Mouse (Mus musculus) limb, embryonic 12.5 days (tissue): Measurements from ENCODE around the gene Marc1. TPM values are rescaled to one million over a fixed set of nuclear protein-coding genes. Genes with fewer than 3 reads are reported as not detected.
A peak's percentile ranks its signal among the peaks of the same experiment; 100 is the strongest.

Experiments used
- ATAC-seq: fragments of 200-750 bp; cut with Nextera tagmentation; 2 replicates; pipeline ENCODE4 v1.8.0; 2017; ENCODE audit warnings: low read depth, moderate TSS enrichment; ENCODE audit not compliant: insufficient number of reproducible peaks, insufficient read depth, low FRiP score, low TSS enrichment
- H3K27ac ChIP-seq: fragments of 300-500 bp; sonication (generic); 2 replicates; pipeline ENCODE4 v1.5.1; 2016; ENCODE audit warnings: mild to moderate bottlenecking, moderate library complexity
- H3K27me3 ChIP-seq: fragments of 300-500 bp; sonication (generic); 2 replicates; pipeline ENCODE4 v1.6.1; 2016; ENCODE audit warnings: mild to moderate bottlenecking, moderate library complexity
- H3K36me3 ChIP-seq: fragments of 300-500 bp; sonication (generic); 2 replicates; pipeline ENCODE4 v1.6.1; 2016; ENCODE audit warnings: mild to moderate bottlenecking, moderate library complexity
- H3K4me1 ChIP-seq: fragments of 300-500 bp; sonication (generic); replicated peaks from 2 replicates; pipeline ENCODE4 v1.6.1; 2016
- H3K4me2 ChIP-seq: fragments of 300-500 bp; sonication (generic); 2 replicates; pipeline ENCODE4 v1.6.1; 2016; ENCODE audit warnings: mild to moderate bottlenecking, moderate library complexity
- H3K4me3 ChIP-seq: fragments of 300-500 bp; sonication (generic); replicated peaks from 2 replicates; pipeline ENCODE4 v1.5.1; 2016; ENCODE audit warnings: mild to moderate bottlenecking
- H3K9ac ChIP-seq: fragments of 300-500 bp; sonication (generic); replicated peaks from 2 replicates; pipeline ENCODE4 v1.6.1; 2016; ENCODE audit warnings: mild to moderate bottlenecking, moderate library complexity
- H3K9me3 ChIP-seq: fragments of 300-500 bp; sonication (generic); 2 replicates; pipeline ENCODE4 v1.6.1; 2016; ENCODE audit warnings: mild to moderate bottlenecking, moderate library complexity
- WGBS: fragments of 180-500 bp; shearing (Covaris S2); methylation state at CpG from one replicate; pipeline ENCODE4 v1.1.7; 2016; 5-methylcytosine and 5-hydroxymethylcytosine counted together
- polyA plus RNA-seq: library from polyadenylated mRNA; unstranded; fragments of >200 nt; fragmentation: Nextera tagmentation; extraction: Ambion mirVana; gene quantifications from 2 replicates; pipeline ENCODE4 v1.2.1, GENCODE M21; 2016

The Marc1 gene
- 0.17 TPM in 1 of 2 replicates, not detected in the other for polyA plus RNA-seq

- H3K4me1 ChIP-seq: peaks cover 12% of the 10 kb centered on the region
- WGBS: 6% methylated on average over 52 of the region's 52 CpGs
- H3K9ac ChIP-seq: peak within 1 kb of the TSS; percentile 32; the same call in 1 of the 2 replicates
- peaks cover 10% of the 10 kb centered on the region for H3K36me3 ChIP-seq
- H3K4me2 ChIP-seq: peak within 1 kb of the TSS; percentile 84
- no peak within 1 kb of the TSS for H3K27ac ChIP-seq
- no peak for ATAC-seq
- H3K9me3 ChIP-seq: no peaks in the 10 kb centered on the region
- H3K4me3 ChIP-seq: peak within 1 kb of the TSS; percentile 43
- peaks cover 42% of the 10 kb centered on the region for H3K27me3 ChIP-seq
These were observed at the start of gene Marc1 for GRCm38 (mm10) chr1:184810780-184811575. Marc1 (minus strand) TSS chr1:184811313.

- ATAC-seq: no peak
- no peaks in the 10 kb centered on the region for H3K36me3 ChIP-seq
- WGBS: 57% methylated on average over 3 of the region's 3 CpGs
- H3K27me3 ChIP-seq: peaks cover 9% of the 10 kb centered on the region; the same call in 1 of the 2 replicates
- H3K9me3 ChIP-seq: no peaks in the 10 kb centered on the region
- H3K9ac ChIP-seq: no peak overlapping the region
- no peak overlapping the region for H3K27ac ChIP-seq
- H3K4me1 ChIP-seq: no peaks in the 10 kb centered on the region; the same call in 1 of the 2 replicates
- H3K4me3 ChIP-seq: no peak overlapping the region
- no peak overlapping the region for H3K4me2 ChIP-seq
These were observed 49.2 kb upstream of the Marc1 start for GRCm38 (mm10) chr1:184860276-184860675.

GRCm38 (mm10) chr1:184858253-184858652 is 47.1 kb upstream of the Marc1 start:
- WGBS: 91% methylated on average over 1 of the region's 1 CpGs
- Histone ChIP-seq H3K4me2 (no peak overlapping the region), H3K36me3 (no peaks in the 10 kb centered on the region), H3K4me3 (no peak overlapping the region), H3K27me3 (peaks cover 10% of the 10 kb centered on the region), H3K9ac (no peak overlapping the region), H3K4me1 (no peaks in the 10 kb centered on the region; the same call in 1 of the 2 replicates), H3K9me3 (no peaks in the 10 kb centered on the region), H3K27ac (no peak overlapping the region)
- no peak for ATAC-seq

- no peaks in the 10 kb centered on the region for H3K9me3 ChIP-seq
- peaks cover 7% of the 10 kb centered on the region; the same call in 1 of the 2 replicates for H3K27me3 ChIP-seq
- H3K4me3 ChIP-seq: no peak overlapping the region
- H3K4me1 ChIP-seq: peaks cover 4% of the 10 kb centered on the region
- H3K9ac ChIP-seq: no peak overlapping the region
- H3K27ac ChIP-seq: no peak overlapping the region
- WGBS: 88% methylated on average over 9 of the region's 9 CpGs
- no peaks in the 10 kb centered on the region for H3K36me3 ChIP-seq
- ATAC-seq: no peak
- no peak overlapping the region for H3K4me2 ChIP-seq
These were observed 46.1 kb upstream of the Marc1 start for GRCm38 (mm10) chr1:184857216-184857615.

GRCm38 (mm10) chr1:184853922-184854321 is 42.8 kb upstream of the Marc1 start:
- Histone ChIP-seq H3K9ac (no peak overlapping the region), H3K4me3 (no peak overlapping the region), H3K27me3 (peaks cover 27% of the 10 kb centered on the region), H3K9me3 (no peaks in the 10 kb centered on the region), H3K4me1 (peaks cover 6% of the 10 kb centered on the region), H3K4me2 (no peak overlapping the region), H3K27ac (peak overlapping the region; percentile 7; the same call in 1 of the 2 replicates), H3K36me3 (no peaks in the 10 kb centered on the region)
- ATAC-seq: no peak
- 64% methylated on average over 3 of the region's 3 CpGs for WGBS

GRCm38 (mm10) chr1:184853339-184853738 is 42.2 kb upstream of the Marc1 start:
- no peaks in the 10 kb centered on the region for H3K9me3 ChIP-seq
- H3K4me1 ChIP-seq: peaks cover 6% of the 10 kb centered on the region
- 0 out of 2 replicates have a peak overlapping the region, but pooled peaks have one; percentile 7 for H3K27ac ChIP-seq
- no peak overlapping the region for H3K4me3 ChIP-seq
- no peak overlapping the region for H3K9ac ChIP-seq
- H3K27me3 ChIP-seq: peaks cover 33% of the 10 kb centered on the region
- no peak for ATAC-seq
- 29% methylated on average over 5 of the region's 5 CpGs for WGBS
- no peaks in the 10 kb centered on the region for H3K36me3 ChIP-seq
- peak overlapping the region; percentile 37 for H3K4me2 ChIP-seq

GRCm38 (mm10) chr1:184851741-184852618 is 40.9 kb upstream of the Marc1 start:
- Histone ChIP-seq H3K4me3 (no peak overlapping the region), H3K4me1 (peaks cover 6% of the 10 kb centered on the region)
- ATAC-seq: peak; percentile 79; the same call in 1 of the 2 replicates

GRCm38 (mm10) chr1:184851166-184851565 is 40.1 kb upstream of the Marc1 start:
- WGBS: 48% methylated on average over 7 of the region's 7 CpGs
- Histone ChIP-seq H3K36me3 (no peaks in the 10 kb centered on the region), H3K27ac (no peak overlapping the region), H3K9me3 (no peaks in the 10 kb centered on the region), H3K9ac (no peak overlapping the region), H3K4me1 (peaks cover 12% of the 10 kb centered on the region), H3K27me3 (peaks cover 53% of the 10 kb centered on the region), H3K4me3 (no peak overlapping the region), H3K4me2 (0 out of 2 replicates have a peak overlapping the region, but pooled peaks have one; percentile 46)
- ATAC-seq: no peak

More at GRCm38 (mm10) chr1:184851741-184852618, 40.9 kb upstream of the Marc1 start:
- Histone ChIP-seq H3K9me3 (no peaks in the 10 kb centered on the region), H3K27me3 (peaks cover 45% of the 10 kb centered on the region), H3K9ac (no peak overlapping the region), H3K4me2 (peak overlapping the region; percentile 46), H3K27ac (no peak overlapping the region), H3K36me3 (no peaks in the 10 kb centered on the region)
- 24% methylated on average over 31 of the region's 31 CpGs for WGBS

- Histone ChIP-seq H3K4me3 (no peak overlapping the region), H3K4me1 (peaks cover 17% of the 10 kb centered on the region), H3K9ac (no peak overlapping the region), H3K36me3 (no peaks in the 10 kb centered on the region), H3K4me2 (peak overlapping the region; percentile 78; the same call in 1 of the 2 replicates), H3K9me3 (no peaks in the 10 kb centered on the region), H3K27me3 (peaks cover 44% of the 10 kb centered on the region), H3K27ac (no peak overlapping the region)
- ATAC-seq: no peak
- 56% methylated on average over 3 of the region's 3 CpGs for WGBS
These were observed 35.9 kb upstream of the Marc1 start for GRCm38 (mm10) chr1:184846973-184847372.

- peak within 1 kb of the TSS; percentile 78 for H3K4me2 ChIP-seq
- no peak; the same call in 1 of the 2 replicates for ATAC-seq
These were observed 35.1 kb upstream of the Marc1 start, which contains the start of gene Marc2 for GRCm38 (mm10) chr1:184846092-184846750. Marc2 (minus strand) TSS chr1:184846451.

More at GRCm38 (mm10) chr1:184846092-184846750, 35.1 kb upstream of the Marc1 start, which contains the start of gene Marc2:
- H3K4me1 ChIP-seq: peaks cover 17% of the 10 kb centered on the region
- H3K36me3 ChIP-seq: peaks cover under 1% of the 10 kb centered on the region; the same call in 1 of the 2 replicates
- H3K9ac ChIP-seq: peak within 1 kb of the TSS; percentile 82
- peak within 1 kb of the TSS; percentile 85 for H3K4me3 ChIP-seq
- 5% methylated on average over 18 of the region's 18 CpGs for WGBS
- no peaks in the 10 kb centered on the region for H3K9me3 ChIP-seq
- H3K27me3 ChIP-seq: peaks cover 36% of the 10 kb centered on the region
- peak within 1 kb of the TSS; percentile 89 for H3K27ac ChIP-seq
